8 mouse cellular contexts compared by ENCODE assay signal in genomic region chr17:83224451-83224971, GRCm38 (mm10). TPM values are rescaled to one million over a fixed set of nuclear protein-coding genes. Genes with fewer than 3 reads are reported as not detected.
A peak's percentile ranks its signal among the peaks of the same experiment; 100 is the strongest.
DNase-seq lines count a peak whose midpoint lies in the region; ATAC-seq lines count a peak whose summit lies in the region.

No protein-coding gene starts in this region.

- no peak for ATAC-seq in heart, embryonic 11.5 days (replicated peaks; ENCODE audit: insufficient number of reproducible peaks, low FRiP score, low TSS enrichment)
- peak; percentile 35 for ATAC-seq in midbrain, embryonic 15.5 days (replicated peaks)

- no peak for DNase-seq in heart, adult 18-20 months
- DNase-seq in embryonic facial prominence, embryonic 10.5 days (ENCODE audit: low spot score): peak; percentile 45
- DNase-seq in kidney, adult 18-20 months: peak; percentile 58
- DNase-seq in lung, postnatal 10 days: no peak
- no peak for DNase-seq in lung, postnatal 14 days
- DNase-seq in gastrocnemius, postnatal 4 days (ENCODE audit: low spot score in 2 of 2): no peak

- no peak overlapping the region for H3K4me3 ChIP-seq in heart, embryonic 11.5 days (ENCODE audit: low read depth, low read length)
- no peak overlapping the region for H3K4me3 ChIP-seq in embryonic facial prominence, embryonic 10.5 days
- no peak overlapping the region for H3K4me3 ChIP-seq in midbrain, embryonic 15.5 days

- no peak overlapping the region for H3K27ac ChIP-seq in heart, embryonic 11.5 days (ENCODE audit: low read depth, low read length)
- H3K27ac ChIP-seq in embryonic facial prominence, embryonic 10.5 days (replicated peaks): no peak overlapping the region; the same call in 1 of the 2 replicates
- no peak overlapping the region for H3K27ac ChIP-seq in midbrain, embryonic 15.5 days

- H3K9me3 ChIP-seq in heart, embryonic 11.5 days (replicated peaks; ENCODE audit: control insufficient read depth, low read length): no peaks in the 10 kb centered on the region
- H3K9me3 ChIP-seq in embryonic facial prominence, embryonic 10.5 days: no peaks in the 10 kb centered on the region
- no peaks in the 10 kb centered on the region for H3K9me3 ChIP-seq in midbrain, embryonic 15.5 days

- no peaks in the 10 kb centered on the region for H3K27me3 ChIP-seq in heart, embryonic 11.5 days (ENCODE audit: control insufficient read depth, insufficient read depth, low read length)
- peaks cover 42% of the 10 kb centered on the region; the same call in 1 of the 2 replicates for H3K27me3 ChIP-seq in embryonic facial prominence, embryonic 10.5 days (replicated peaks; ENCODE audit: low read depth, poor library complexity, severe bottlenecking)
- H3K27me3 ChIP-seq in midbrain, embryonic 15.5 days (replicated peaks): peaks cover 66% of the 10 kb centered on the region

- WGBS in heart, embryonic 11.5 days (ENCODE audit: insufficient replicate concordance): 76% methylated on average over 13 of the region's 13 CpGs
- WGBS in embryonic facial prominence, embryonic 10.5 days: 72% methylated on average over 13 of the region's 13 CpGs
- 29% methylated on average over 13 of the region's 13 CpGs for WGBS in midbrain, embryonic 15.5 days

- H3K4me2 ChIP-seq in heart, embryonic 11.5 days: no peak overlapping the region
- H3K4me2 ChIP-seq in midbrain, embryonic 15.5 days: 0 out of 2 replicates have a peak overlapping the region, but pooled peaks have one; percentile 1

- H3K36me3 ChIP-seq in heart, embryonic 11.5 days (ENCODE audit: control insufficient read depth, insufficient read depth, low read length): peaks cover 25% of the 10 kb centered on the region
- H3K36me3 ChIP-seq in embryonic facial prominence, embryonic 10.5 days (replicated peaks): peaks cover 87% of the 10 kb centered on the region
- no peaks in the 10 kb centered on the region for H3K36me3 ChIP-seq in midbrain, embryonic 15.5 days (replicated peaks)

- H3K9ac ChIP-seq in heart, embryonic 11.5 days (ENCODE audit: low read depth, low read length): 0 out of 2 replicates have a peak overlapping the region, but pooled peaks have one; percentile 10
- H3K9ac ChIP-seq in midbrain, embryonic 15.5 days: no peak overlapping the region

- H3K4me1 ChIP-seq in heart, embryonic 11.5 days (ENCODE audit: control insufficient read depth, insufficient read depth, low read length): peaks cover 37% of the 10 kb centered on the region
- H3K4me1 ChIP-seq in embryonic facial prominence, embryonic 10.5 days: peaks cover 45% of the 10 kb centered on the region
- peaks cover 20% of the 10 kb centered on the region for H3K4me1 ChIP-seq in midbrain, embryonic 15.5 days

RNA-seq across cellular contexts. Expression of gene Pkdcc, which starts 9.4 kb away (rescaled TPM):
- polyA plus RNA-seq in heart, embryonic 11.5 days (2014; fragmentation: Nextera tagmentation; extraction: Ambion mirVana): 17.9 and 18.0 TPM in 2 replicates
- total RNA-seq in heart, adult 18-20 months (2021): 10 to 100 TPM; 43.1 to 57.1 TPM
- polyA plus RNA-seq in embryonic facial prominence, embryonic 10.5 days (2016; fragmentation: Nextera tagmentation; extraction: Ambion mirVana): 15.1 and 17.5 TPM in 2 replicates
- 4.3 and 5.5 TPM in 2 replicates for polyA plus RNA-seq in midbrain, embryonic 15.5 days (2015; fragmentation: Nextera tagmentation; extraction: Ambion mirVana)
- total RNA-seq in gastrocnemius, postnatal 4 days (2021): 10 to 100 TPM; 42.7 to 46.8 TPM

Comparison
In these comparisons a context has a peak if more than half of its experiments do, and no peak if none do; other contexts are left out.
1. DNase-seq: peak in embryonic facial prominence, embryonic 10.5 days (single experiment) and kidney, adult 18-20 months (single experiment); none in heart, adult 18-20 months (0 of 2), lung, postnatal 10 days (single experiment), lung, postnatal 14 days (single experiment) and gastrocnemius, postnatal 4 days (0 of 2).